Mouse (Mus musculus) thymus, adult 2 months (tissue): ENCODE data around the gene Carmil3.

Experiments
- CTCF ChIP-seq: fragments of 200-500 bp; IDR thresholded peaks from 2 replicates; pipeline ENCODE4 v1.5.1; 2012; ENCODE audit warnings: mild to moderate bottlenecking, control low read depth, low read length, moderate library complexity, borderline replicate concordance; ENCODE audit not compliant: control insufficient read depth, poor library complexity, insufficient read depth; ENCODE audit errors: extremely low read depth
- POLR2A ChIP-seq: fragments of 200-500 bp; IDR thresholded peaks from 2 replicates; pipeline ENCODE4 v1.6.1; 2012; ENCODE audit warnings: mild to moderate bottlenecking, low read length, control low read depth, moderate library complexity; ENCODE audit not compliant: control insufficient read depth, poor library complexity, insufficient read depth; ENCODE audit errors: extremely low read depth

DNA sequence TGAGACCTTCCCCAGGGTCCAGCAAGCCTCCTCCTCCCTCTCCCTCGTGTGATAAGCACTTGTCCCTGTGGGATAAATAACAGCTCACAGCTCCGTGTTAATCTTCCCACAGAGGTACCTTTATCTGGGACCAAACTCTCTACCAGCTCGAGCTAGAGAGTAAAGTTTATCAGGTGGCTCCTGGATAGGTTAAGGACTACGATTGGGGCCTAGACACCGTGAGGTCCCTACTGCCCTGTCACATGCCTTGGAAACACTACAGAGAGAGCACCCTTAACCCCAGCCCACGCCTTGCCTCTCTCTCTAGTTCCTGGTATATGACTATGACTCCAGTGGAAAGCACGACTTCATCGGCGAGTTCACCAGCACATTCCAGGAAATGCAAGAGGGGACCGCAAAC lies 23.5 kb downstream of the Carmil3 start:
- TF ChIP-seq POLR2A (no peak), CTCF (no peak)
